Mouse (Mus musculus) frontal cortex, postnatal 10 days (tissue): Measurements from ENCODE around the gene Trhde.

Experiments used
- DNase-seq, 2 experiments: peaks; one replicate each; pipeline ENCODE4 v3.0.0; 2022; ENCODE audit warnings: low spot score in 2 of 2, mixed read lengths in 1 of 2

Trhde gene

GRCm38 (mm10) chr10:114802161-114802651, at the start of gene Trhde:
Gene Trhde (minus strand): TSS chr10:114802307.
- DNase-seq = peak in 1 of 2 experiments; percentile 16

- no peak for DNase-seq
Measured at GRCm38 (mm10) chr10:114841966-114842365, 39.9 kb upstream of the Trhde start.

GRCm38 (mm10) chr10:114841440-114841839, 39.3 kb upstream of the Trhde start:
- DNase-seq = no peak

- no peak for DNase-seq
Measured at GRCm38 (mm10) chr10:114831313-114831712, 29.2 kb upstream of the Trhde start.

- no peak for DNase-seq
Measured at GRCm38 (mm10) chr10:114808799-114809198, 6.7 kb upstream of the Trhde start.

- DNase-seq = no peak
Measured at GRCm38 (mm10) chr10:114805884-114806283, 3.8 kb upstream of the Trhde start.

- DNase-seq = peak; percentile 23 to 32
Measured at GRCm38 (mm10) chr10:114801457-114802160, 498 bp downstream of the Trhde start.

GRCm38 (mm10) chr10:114800331-114801304, 1.5 kb downstream of the Trhde start:
- peak in 1 of 2 experiments; percentile 15 for DNase-seq

- no peak for DNase-seq
Measured at GRCm38 (mm10) chr10:114799481-114799880, 2.6 kb downstream of the Trhde start.

GRCm38 (mm10) chr10:114798788-114799187, 3.3 kb downstream of the Trhde start:
- no peak for DNase-seq

- no peak for DNase-seq
Measured at GRCm38 (mm10) chr10:114798218-114798617, 3.9 kb downstream of the Trhde start.

- DNase-seq = no peak
Measured at GRCm38 (mm10) chr10:114797664-114798063, 4.4 kb downstream of the Trhde start.

GRCm38 (mm10) chr10:114796872-114797271, 5.2 kb downstream of the Trhde start:
- DNase-seq = no peak

- DNase-seq = no peak
Measured at GRCm38 (mm10) chr10:114794214-114794613, 7.9 kb downstream of the Trhde start.

- DNase-seq = no peak
Measured at GRCm38 (mm10) chr10:114765914-114766313, 36.2 kb downstream of the Trhde start.

- no peak for DNase-seq
Measured at GRCm38 (mm10) chr10:114762125-114762524, 40.0 kb downstream of the Trhde start.

- DNase-seq = no peak
Measured at GRCm38 (mm10) chr10:114759240-114759639, 42.9 kb downstream of the Trhde start.

GRCm38 (mm10) chr10:114758614-114759013, 43.5 kb downstream of the Trhde start:
- DNase-seq = no peak

GRCm38 (mm10) chr10:114742755-114743705, 59.1 kb downstream of the Trhde start:
- DNase-seq = no peak

- DNase-seq = no peak
Measured at GRCm38 (mm10) chr10:114739916-114740315, 62.2 kb downstream of the Trhde start.

- DNase-seq = no peak
Measured at GRCm38 (mm10) chr10:114737581-114737980, 64.5 kb downstream of the Trhde start.
